Mouse (Mus musculus) heart, embryonic 12.5 days (tissue): ENCODE measurements at regions not wholly inside any gene's neighbourhood (a gene's known extent, or its start where the extent isn't known, plus 50 kb on each side); places are given as distances from the start of the nearest gene placed in this dataset.

Experiments
- ATAC-seq: fragments of 200-750 bp; cut with Nextera tagmentation; 2 replicates; pipeline ENCODE4 v1.8.0; 2017; ENCODE audit warnings: moderate TSS enrichment, moderate library complexity; ENCODE audit not compliant: insufficient number of reproducible peaks, low FRiP score
- H3K27ac ChIP-seq: fragments of 300-500 bp; sonication (generic); 2 replicates; pipeline ENCODE4 v1.5.1; 2016; ENCODE audit warnings: mild to moderate bottlenecking, moderate library complexity; ENCODE audit not compliant: poor library complexity, severe bottlenecking
- H3K27me3 ChIP-seq: fragments of 300-500 bp; sonication (generic); replicated peaks from 2 replicates; pipeline ENCODE4 v1.6.1; 2016; ENCODE audit warnings: mild to moderate bottlenecking, moderate library complexity
- H3K36me3 ChIP-seq: fragments of 300-500 bp; sonication (generic); 2 replicates; pipeline ENCODE4 v1.6.1; 2016; ENCODE audit warnings: mild to moderate bottlenecking, moderate library complexity
- H3K4me1 ChIP-seq: fragments of 300-500 bp; sonication (generic); replicated peaks from 2 replicates; pipeline ENCODE4 v1.6.1; 2016; ENCODE audit warnings: mild to moderate bottlenecking
- H3K4me2 ChIP-seq: fragments of 300-500 bp; sonication (generic); 2 replicates; pipeline ENCODE4 v1.6.1; 2016; ENCODE audit warnings: mild to moderate bottlenecking, moderate library complexity
- H3K4me3 ChIP-seq: fragments of 300-500 bp; sonication (generic); 2 replicates; pipeline ENCODE4 v1.5.1; 2016; ENCODE audit warnings: mild to moderate bottlenecking
- H3K9ac ChIP-seq: fragments of 300-500 bp; sonication (generic); 2 replicates; pipeline ENCODE4 v1.6.1; 2016; ENCODE audit warnings: mild to moderate bottlenecking, moderate library complexity
- H3K9me3 ChIP-seq: fragments of 300-500 bp; sonication (generic); replicated peaks from 2 replicates; pipeline ENCODE4 v1.6.1; 2016; ENCODE audit warnings: mild to moderate bottlenecking, moderate library complexity
- WGBS: fragments of 180-500 bp; shearing (Covaris S2); methylation state at CpG from one replicate; pipeline ENCODE4 v1.1.7; 2016; 5-methylcytosine and 5-hydroxymethylcytosine counted together

GRCm38 (mm10) chr16:74671466-74671865 lies 259.8 kb upstream of the Robo2 start:
- Histone ChIP-seq H3K4me3 (no peak overlapping the region), H3K27ac (no peak overlapping the region), H3K4me2 (no peak overlapping the region), H3K9me3 (no peaks in the 10 kb centered on the region), H3K36me3 (no peaks in the 10 kb centered on the region), H3K27me3 (no peaks in the 10 kb centered on the region), H3K4me1 (no peaks in the 10 kb centered on the region), H3K9ac (no peak overlapping the region)
- 83% methylated on average over 3 of the region's 3 CpGs for WGBS
- ATAC-seq, result no peak

DNA sequence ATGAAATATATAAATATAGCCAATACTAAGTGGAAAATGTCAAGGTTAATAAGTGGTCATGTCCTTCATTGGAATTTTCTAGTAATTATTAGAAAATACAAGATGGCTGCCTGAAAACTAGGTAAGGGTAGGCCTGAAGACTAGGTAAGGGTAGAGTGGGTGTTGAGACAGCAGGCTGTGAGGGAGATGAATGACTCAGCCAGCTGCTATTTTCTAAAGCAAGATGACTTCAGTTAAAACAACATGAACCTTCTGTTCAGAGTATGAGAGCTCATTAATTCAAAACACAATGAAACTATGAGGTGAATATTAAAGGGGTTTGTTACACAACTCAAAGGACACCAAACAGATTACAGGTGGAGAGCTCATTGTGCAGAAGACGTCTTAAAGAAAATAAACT lies 252.7 kb upstream of the Robo2 start:
- H3K9me3 ChIP-seq, result no peaks in the 10 kb centered on the region
- no peaks in the 10 kb centered on the region for H3K27me3 ChIP-seq
- H3K4me2 ChIP-seq, result no peak overlapping the region
- WGBS, result 70% methylated on average over 1 of the region's 1 CpGs
- no peaks in the 10 kb centered on the region for H3K36me3 ChIP-seq
- no peak for ATAC-seq
- H3K4me3 ChIP-seq, result no peak overlapping the region
- H3K4me1 ChIP-seq, result no peaks in the 10 kb centered on the region
- no peak overlapping the region for H3K9ac ChIP-seq
- no peak overlapping the region for H3K27ac ChIP-seq

GRCm38 (mm10) chr16:74651244-74651643 lies 239.6 kb upstream of the Robo2 start:
- Histone ChIP-seq H3K4me2 (no peak overlapping the region), H3K4me3 (no peak overlapping the region), H3K27ac (no peak overlapping the region), H3K9ac (no peak overlapping the region), H3K27me3 (no peaks in the 10 kb centered on the region), H3K9me3 (0 out of 2 replicates have a peak, but pooled peaks cover under 1% of the 10 kb centered on the region), H3K36me3 (no peaks in the 10 kb centered on the region), H3K4me1 (no peaks in the 10 kb centered on the region)
- no peak for ATAC-seq
- 78% methylated on average over 3 of the region's 3 CpGs for WGBS

- no peak overlapping the region for H3K9ac ChIP-seq
- ATAC-seq, result no peak
- H3K27ac ChIP-seq, result no peak overlapping the region
- no peaks in the 10 kb centered on the region for H3K4me1 ChIP-seq
- no peaks in the 10 kb centered on the region for H3K27me3 ChIP-seq
- H3K36me3 ChIP-seq, result no peaks in the 10 kb centered on the region
- 79% methylated on average over 2 of the region's 2 CpGs for WGBS
- H3K4me2 ChIP-seq, result no peak overlapping the region
- H3K4me3 ChIP-seq, result no peak overlapping the region
- H3K9me3 ChIP-seq, result no peaks in the 10 kb centered on the region
Measured at GRCm38 (mm10) chr16:74649207-74649606, 237.6 kb upstream of the Robo2 start.

GRCm38 (mm10) chr16:74648384-74648783 lies 236.8 kb upstream of the Robo2 start:
- H3K4me2 ChIP-seq, result no peak overlapping the region
- H3K9me3 ChIP-seq, result no peaks in the 10 kb centered on the region
- no peaks in the 10 kb centered on the region for H3K4me1 ChIP-seq
- H3K27me3 ChIP-seq, result no peaks in the 10 kb centered on the region
- ATAC-seq, result no peak
- no peaks in the 10 kb centered on the region for H3K36me3 ChIP-seq
- no peak overlapping the region for H3K4me3 ChIP-seq
- H3K9ac ChIP-seq, result no peak overlapping the region
- H3K27ac ChIP-seq, result no peak overlapping the region

- no peaks in the 10 kb centered on the region for H3K27me3 ChIP-seq
- no peak overlapping the region for H3K9ac ChIP-seq
- no peak overlapping the region for H3K27ac ChIP-seq
- H3K4me3 ChIP-seq, result no peak overlapping the region
- H3K4me1 ChIP-seq, result no peaks in the 10 kb centered on the region
- no peaks in the 10 kb centered on the region for H3K36me3 ChIP-seq
- H3K4me2 ChIP-seq, result no peak overlapping the region
- no peaks in the 10 kb centered on the region for H3K9me3 ChIP-seq
- WGBS, result 83% methylated on average over 10 of the region's 10 CpGs
- ATAC-seq, result no peak
Measured at GRCm38 (mm10) chr16:74644750-74645366, 233.2 kb upstream of the Robo2 start.

- 77% methylated on average over 7 of the region's 7 CpGs for WGBS
Measured at GRCm38 (mm10) chr16:74639805-74640204, 228.2 kb upstream of the Robo2 start.

GRCm38 (mm10) chr16:74637638-74638037 lies 226.0 kb upstream of the Robo2 start:
- no peak overlapping the region for H3K4me2 ChIP-seq
- no peaks in the 10 kb centered on the region for H3K9me3 ChIP-seq
- no peak for ATAC-seq
- no peaks in the 10 kb centered on the region for H3K27me3 ChIP-seq
- no peak overlapping the region for H3K9ac ChIP-seq
- no peaks in the 10 kb centered on the region for H3K36me3 ChIP-seq
- H3K4me3 ChIP-seq, result no peak overlapping the region
- no peaks in the 10 kb centered on the region for H3K4me1 ChIP-seq
- WGBS, result 78% methylated on average over 5 of the region's 5 CpGs
- no peak overlapping the region for H3K27ac ChIP-seq

More at GRCm38 (mm10) chr16:74639805-74640204, 228.2 kb upstream of the Robo2 start:
- no peak overlapping the region for H3K9ac ChIP-seq
- H3K4me3 ChIP-seq, result no peak overlapping the region
- no peak overlapping the region for H3K4me2 ChIP-seq
- no peaks in the 10 kb centered on the region for H3K27me3 ChIP-seq
- no peak overlapping the region for H3K27ac ChIP-seq
- ATAC-seq, result no peak
- H3K4me1 ChIP-seq, result no peaks in the 10 kb centered on the region
- no peaks in the 10 kb centered on the region for H3K36me3 ChIP-seq
- H3K9me3 ChIP-seq, result no peaks in the 10 kb centered on the region

DNA sequence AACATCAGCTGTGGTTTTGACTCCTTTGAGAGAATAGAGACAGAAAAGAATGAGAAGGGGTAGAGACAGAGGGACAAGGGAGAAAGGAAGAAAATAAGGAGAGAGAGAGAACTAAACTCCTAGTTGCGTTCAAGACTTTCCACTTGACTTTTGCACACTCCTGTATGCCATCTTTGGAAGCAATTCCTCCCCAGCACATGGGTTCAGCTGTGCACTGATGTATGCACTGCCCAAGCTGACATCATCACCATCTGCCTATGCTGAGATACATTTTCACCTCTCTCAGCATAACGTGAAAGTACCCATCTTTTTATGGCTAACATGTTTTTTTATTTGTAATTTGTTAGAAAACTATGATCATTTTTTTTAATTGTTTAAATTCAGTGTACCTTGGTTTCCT lies 214.2 kb upstream of the Robo2 start:
- H3K27ac ChIP-seq, result no peak overlapping the region
- H3K4me1 ChIP-seq, result no peaks in the 10 kb centered on the region
- no peaks in the 10 kb centered on the region for H3K9me3 ChIP-seq
- no peaks in the 10 kb centered on the region for H3K27me3 ChIP-seq
- no peak overlapping the region for H3K9ac ChIP-seq
- ATAC-seq, result no peak
- no peaks in the 10 kb centered on the region for H3K36me3 ChIP-seq
- 64% methylated on average over 2 of the region's 2 CpGs for WGBS
- no peak overlapping the region for H3K4me2 ChIP-seq
- no peak overlapping the region for H3K4me3 ChIP-seq

- H3K9me3 ChIP-seq, result no peaks in the 10 kb centered on the region
Measured at GRCm38 (mm10) chr16:74612072-74612471, 200.4 kb upstream of the Robo2 start.

DNA sequence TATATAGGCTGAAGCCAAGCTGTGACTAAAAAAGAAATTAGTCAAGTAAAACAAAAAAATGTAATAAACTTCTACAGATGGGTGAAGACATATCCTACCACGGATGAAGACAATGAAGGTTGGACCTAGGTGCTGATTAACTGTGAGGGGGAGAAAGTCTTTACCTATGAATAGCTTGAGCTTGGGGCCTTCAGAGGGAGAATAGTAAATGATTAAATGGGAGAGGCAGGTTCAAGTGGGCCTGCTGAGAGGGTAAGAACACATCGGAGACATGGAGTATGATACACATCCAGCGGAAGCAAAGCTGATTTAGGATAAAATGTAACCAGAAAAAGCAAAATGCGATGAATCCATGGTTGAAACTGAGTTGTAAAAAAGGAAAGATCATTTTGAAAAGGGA lies 197.9 kb upstream of the Robo2 start:
- Histone ChIP-seq H3K4me1 (no peaks in the 10 kb centered on the region), H3K36me3 (no peaks in the 10 kb centered on the region), H3K4me2 (no peak overlapping the region), H3K9me3 (no peaks in the 10 kb centered on the region), H3K27me3 (no peaks in the 10 kb centered on the region), H3K9ac (no peak overlapping the region), H3K4me3 (no peak overlapping the region), H3K27ac (no peak overlapping the region)
- WGBS, result 81% methylated on average over 4 of the region's 4 CpGs
- no peak for ATAC-seq

More at GRCm38 (mm10) chr16:74612072-74612471, 200.4 kb upstream of the Robo2 start:
- Histone ChIP-seq H3K27ac (no peak overlapping the region), H3K36me3 (no peaks in the 10 kb centered on the region), H3K9ac (no peak overlapping the region), H3K4me3 (no peak overlapping the region), H3K4me1 (no peaks in the 10 kb centered on the region), H3K4me2 (no peak overlapping the region), H3K27me3 (no peaks in the 10 kb centered on the region)
- WGBS, result 58% methylated on average over 4 of the region's 4 CpGs
- ATAC-seq, result no peak

DNA sequence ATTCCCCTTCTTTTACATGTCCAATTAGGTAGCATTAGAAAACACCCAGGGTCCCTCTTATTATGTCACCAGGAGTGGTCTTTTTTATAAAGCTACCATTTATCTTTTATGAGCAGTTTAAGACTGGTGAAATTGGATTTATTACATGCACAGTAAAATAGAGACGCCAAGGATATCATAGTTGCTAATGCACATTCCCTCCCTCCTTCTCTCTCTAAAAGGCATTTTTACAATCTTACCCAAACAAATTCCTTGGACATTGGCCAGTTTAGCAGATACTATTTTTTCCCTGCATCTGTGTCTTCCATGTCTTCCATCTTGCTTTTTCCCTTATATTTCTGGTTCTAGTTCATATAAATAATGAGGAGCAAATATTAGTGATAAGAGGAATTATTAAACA lies 186.7 kb upstream of the Robo2 start:
- no peak for ATAC-seq
- no peaks in the 10 kb centered on the region for H3K4me1 ChIP-seq
- 66% methylated on average over 1 of the region's 1 CpGs for WGBS

More for the DNA sequence above, 186.7 kb upstream of the Robo2 start:
- Histone ChIP-seq H3K4me2 (no peak overlapping the region), H3K9me3 (no peaks in the 10 kb centered on the region), H3K27ac (no peak overlapping the region), H3K36me3 (no peaks in the 10 kb centered on the region), H3K4me3 (no peak overlapping the region), H3K9ac (no peak overlapping the region), H3K27me3 (no peaks in the 10 kb centered on the region)
